Mouse (Mus musculus) MEL (cell line): ENCODE data around the gene Shisa9. TPM values are rescaled to one million over a fixed set of nuclear protein-coding genes. Genes with fewer than 3 reads are reported as not detected.

Experiments used
- DNase-seq: peaks from one replicate; pipeline ENCODE4 v3.0.0; 2011; ENCODE audit warnings: low read depth, low spot score
- H3K27ac ChIP-seq: 2 replicates; pipeline ENCODE4 v1.5.1; 2012; ENCODE audit warnings: low read depth, mild to moderate bottlenecking, control low read depth, low read length, moderate library complexity; ENCODE audit not compliant: control insufficient read depth
- H3K27me3 ChIP-seq, 2 experiments: fragments of 150-350 bp in 1 of 2; sonication (generic) in 1 of 2; 2 replicates each; pipeline ENCODE4 v1.6.1; 2012; ENCODE audit warnings: low read length in 2 of 2, mild to moderate bottlenecking in 2 of 2, improper control_type of control experiment in 1 of 2, moderate library complexity in 1 of 2; ENCODE audit not compliant: insufficient read depth in 2 of 2, control insufficient read depth in 1 of 2
- H3K36me3 ChIP-seq, 2 experiments: 2 replicates each; pipeline ENCODE4 v1.6.1; 2012 to 2014; ENCODE audit warnings: low read length in 2 of 2, improper control_type of control experiment in 1 of 2, inconsistent platforms in 1 of 2, mild to moderate bottlenecking in 1 of 2; ENCODE audit not compliant: insufficient read depth in 2 of 2, control insufficient read depth in 1 of 2
- H3K4me1 ChIP-seq, 2 experiments: fragments of 150-350 bp in 1 of 2; sonication (generic) in 1 of 2; 2 replicates each; pipeline ENCODE4 v1.6.1; 2012; ENCODE audit warnings: low read length in 2 of 2, improper control_type of control experiment in 1 of 2, mild to moderate bottlenecking in 1 of 2; ENCODE audit not compliant: insufficient read depth in 2 of 2, control insufficient read depth in 1 of 2
- H3K4me3 ChIP-seq, 2 experiments: fragments of 150-350 bp in 1 of 2; sonication (generic) in 1 of 2; 2 replicates each; pipeline ENCODE4 v1.5.1; 2012; ENCODE audit warnings: low read depth in 2 of 2, low read length in 2 of 2, mild to moderate bottlenecking in 2 of 2, moderate library complexity in 2 of 2, control low read depth in 1 of 2, improper control_type of control experiment in 1 of 2; ENCODE audit not compliant: control insufficient read depth in 1 of 2, insufficient read depth in 1 of 2
- H3K79me2 ChIP-seq: 2 replicates; pipeline ENCODE4 v1.6.1; 2012; ENCODE audit warnings: mild to moderate bottlenecking, low read length, moderate library complexity; ENCODE audit not compliant: control insufficient read depth, poor library complexity, insufficient read depth
- H3K9ac ChIP-seq: 2 replicates; pipeline ENCODE4 v1.6.1; 2012; ENCODE audit warnings: low read depth, mild to moderate bottlenecking, control low read depth, low read length, moderate library complexity; ENCODE audit not compliant: control insufficient read depth, poor library complexity, severe bottlenecking
- H3K9me3 ChIP-seq: fragments of 150-350 bp; sonication (generic); replicated peaks from 2 replicates; pipeline ENCODE4 v1.6.1; 2012; ENCODE audit warnings: mild to moderate bottlenecking, low read length, improper control_type of control experiment, moderate library complexity; ENCODE audit not compliant: insufficient read depth
- BHLHE40 ChIP-seq: IDR thresholded peaks from 2 replicates; pipeline ENCODE4 v1.6.1; 2012; ENCODE audit warnings: low read depth, mild to moderate bottlenecking, inconsistent platforms, low read length, improper control_type of control experiment, borderline replicate concordance
- CHD1 ChIP-seq: IDR thresholded peaks from 2 replicates; pipeline ENCODE4 v1.6.1; 2012; ENCODE audit warnings: low read depth, mild to moderate bottlenecking, inconsistent platforms, low read length, improper control_type of control experiment
- CHD2 ChIP-seq: IDR thresholded peaks from 2 replicates; pipeline ENCODE4 v1.6.1; 2011; ENCODE audit warnings: low read length, improper control_type of control experiment
- CTCF ChIP-seq, 3 experiments: IDR thresholded peaks in 2 of 3; conservative IDR thresholded peaks in 1 of 3; 2 replicates each; pipeline ENCODE4 v1.5.1; 2011 to 2012; ENCODE audit warnings: low read length in 3 of 3, low read depth in 2 of 3, mild to moderate bottlenecking in 2 of 3, improper control_type of control experiment in 1 of 3, inconsistent platforms in 1 of 3, mixed read lengths in 1 of 3, moderate library complexity in 1 of 3; ENCODE audit not compliant: control insufficient read depth in 1 of 3, insufficient read depth in 1 of 3, poor library complexity in 1 of 3, severe bottlenecking in 1 of 3
- E2F4 ChIP-seq: IDR thresholded peaks from 2 replicates; pipeline ENCODE4 v1.6.1; 2011; ENCODE audit warnings: low read depth, low read length, improper control_type of control experiment, borderline replicate concordance
- ELF1 ChIP-seq: IDR thresholded peaks from 2 replicates; pipeline ENCODE4 v1.6.1; 2014; ENCODE audit warnings: low read depth, mild to moderate bottlenecking, inconsistent platforms, low read length, improper control_type of control experiment, moderate library complexity
- EP300 ChIP-seq, 2 experiments: IDR thresholded peaks; 2 replicates each; pipeline ENCODE4 v1.6.1; 2011; ENCODE audit warnings: improper control_type of control experiment in 2 of 2, low read length in 2 of 2, low read depth in 1 of 2, mild to moderate bottlenecking in 1 of 2
- ETS1 ChIP-seq: IDR thresholded peaks from 2 replicates; pipeline ENCODE4 v1.6.1; 2012; ENCODE audit warnings: low read depth, mild to moderate bottlenecking, inconsistent platforms, low read length, improper control_type of control experiment, moderate library complexity
- GABPA ChIP-seq: IDR thresholded peaks from 2 replicates; pipeline ENCODE4 v1.6.1; 2012; ENCODE audit warnings: low read depth, mild to moderate bottlenecking, inconsistent platforms, low read length, improper control_type of control experiment, moderate library complexity
- GATA1 ChIP-seq: IDR thresholded peaks from 2 replicates; pipeline ENCODE4 v1.6.1; 2011; ENCODE audit warnings: low read depth, low read length, improper control_type of control experiment
- HCFC1 ChIP-seq: IDR thresholded peaks from 2 replicates; pipeline ENCODE4 v1.6.1; 2012; ENCODE audit warnings: low read depth, mild to moderate bottlenecking, inconsistent platforms, low read length, improper control_type of control experiment, moderate library complexity
- MAFK ChIP-seq: IDR thresholded peaks from 2 replicates; pipeline ENCODE4 v1.6.1; 2011; ENCODE audit warnings: low read depth, mild to moderate bottlenecking, low read length, improper control_type of control experiment, borderline replicate concordance
- MEF2A ChIP-seq: IDR thresholded peaks from 2 replicates; pipeline ENCODE4 v1.6.1; 2014; ENCODE audit warnings: low read depth, mild to moderate bottlenecking, inconsistent platforms, low read length, improper control_type of control experiment; ENCODE audit not compliant: poor library complexity, insufficient replicate concordance, severe bottlenecking; ENCODE audit errors: extremely low read depth
- MXI1 ChIP-seq: IDR thresholded peaks from 2 replicates; pipeline ENCODE4 v1.6.1; 2011; ENCODE audit warnings: mild to moderate bottlenecking, low read depth, low read length, improper control_type of control experiment
- MYC ChIP-seq: IDR thresholded peaks from 2 replicates; pipeline ENCODE4 v1.6.1; 2011; ENCODE audit warnings: low read depth, mild to moderate bottlenecking, low read length, improper control_type of control experiment, moderate library complexity
- NELFE ChIP-seq: IDR thresholded peaks from 2 replicates; pipeline ENCODE4 v1.6.1; 2011; ENCODE audit warnings: low read depth, low read length, improper control_type of control experiment
- NRF1 ChIP-seq: IDR thresholded peaks from 2 replicates; pipeline ENCODE4 v1.6.1; 2014; ENCODE audit warnings: low read depth, mild to moderate bottlenecking, inconsistent platforms, low read length, improper control_type of control experiment, moderate library complexity; ENCODE audit not compliant: poor library complexity, insufficient read depth, severe bottlenecking
- POLR2AphosphoS2 ChIP-seq: IDR thresholded peaks from 2 replicates; pipeline ENCODE4 v1.6.1; 2011; ENCODE audit warnings: low read length, improper control_type of control experiment
- RAD21 ChIP-seq: IDR thresholded peaks from 2 replicates; pipeline ENCODE4 v1.6.1; 2011; ENCODE audit warnings: mild to moderate bottlenecking, low read depth, low read length, improper control_type of control experiment
- SIN3A ChIP-seq: IDR thresholded peaks from 2 replicates; pipeline ENCODE4 v1.6.1; 2012; ENCODE audit warnings: low read length, improper control_type of control experiment, inconsistent platforms
- SMC3 ChIP-seq: IDR thresholded peaks from 2 replicates; pipeline ENCODE4 v1.6.1; 2011; ENCODE audit warnings: low read depth, low read length, improper control_type of control experiment
- TBP ChIP-seq: IDR thresholded peaks from 2 replicates; pipeline ENCODE4 v1.8.0; 2011; ENCODE audit warnings: low read depth, low read length, improper control_type of control experiment
- TCF12 ChIP-seq: IDR thresholded peaks from 2 replicates; pipeline ENCODE4 v1.6.1; 2014; ENCODE audit warnings: low read depth, mild to moderate bottlenecking, inconsistent platforms, low read length, improper control_type of control experiment, moderate library complexity
- ZC3H11A ChIP-seq: IDR thresholded peaks from 2 replicates; pipeline ENCODE4 v1.6.1; 2012; ENCODE audit warnings: low read depth, mild to moderate bottlenecking, inconsistent platforms, low read length, improper control_type of control experiment
- ZKSCAN1 ChIP-seq: IDR thresholded peaks from 2 replicates; pipeline ENCODE4 v1.6.1; 2012; ENCODE audit warnings: low read depth, mild to moderate bottlenecking, inconsistent platforms, low read length, improper control_type of control experiment, moderate library complexity
- ZMIZ1 ChIP-seq: IDR thresholded peaks from 2 replicates; pipeline ENCODE4 v1.6.1; 2012; ENCODE audit warnings: low read depth, mild to moderate bottlenecking, inconsistent platforms, low read length, improper control_type of control experiment, moderate library complexity
- ZNF384 ChIP-seq: IDR thresholded peaks from 2 replicates; pipeline ENCODE4 v1.6.1; 2012; ENCODE audit warnings: low read depth, mild to moderate bottlenecking, inconsistent platforms, low read length, improper control_type of control experiment
- polyA plus RNA-seq, 2 experiments: library from polyadenylated mRNA; stranded (reverse) in 1 of 2; unstranded in 1 of 2; fragments of >175 nt in 1 of 2; fragments of >200 nt in 1 of 2; gene quantifications; 2 replicates each; pipeline versions ENCODE4 v1.2.1 to v1.2.4; 2012; ENCODE audit warnings: low replicate concordance in 2 of 2, low read depth in 1 of 2; ENCODE audit not compliant: insufficient read length in 2 of 2, insufficient read depth in 1 of 2, missing spikeins in 1 of 2
- total RNA-seq: library from RNA; depleted of rRNA; stranded (reverse); fragments of 300-350 nt; gene quantifications from 2 replicates; pipeline ENCODE4 v1.2.3, GENCODE M21; 2012

The Shisa9 gene
- total and polyA plus RNA-seq, 3 experiments = not detected

- Histone ChIP-seq H3K9ac (no peak overlapping the region), H3K36me3 (no peaks in the 10 kb centered on the region), H3K4me3 (no peak overlapping the region), H3K27me3 (no peaks in the 10 kb centered on the region), H3K4me1 (no peaks in the 10 kb centered on the region), H3K27ac (no peak overlapping the region), H3K79me2 (no peaks in the 10 kb centered on the region), H3K9me3 (no peaks in the 10 kb centered on the region)
- DNase-seq = no peak
- TF ChIP-seq MEF2A (no peak), ZNF384 (no peak), MXI1 (no peak), EP300 (IDR thresholded peaks at IDR 0.05; ENCODE audit: low read depth in 1 of 2, low read length in 2 of 2) (no peak), HCFC1 (no peak), ETS1 (no peak), MAFK (no peak), TBP (no peak), CHD1 (no peak), SIN3A (no peak), NRF1 (no peak), POLR2AphosphoS2 (no peak), NELFE (no peak), ZC3H11A (no peak), GATA1 (no peak), CTCF (IDR thresholded peaks at IDR 0.05 in 2 of 3, conservative IDR thresholded peaks at IDR 0.05 in 1 of 3; ENCODE audit: control insufficient read depth in 1 of 3, insufficient read depth in 1 of 3, low read depth in 2 of 3, low read length in 3 of 3, poor library complexity in 1 of 3, severe bottlenecking in 1 of 3) (no peak)
These were observed 225.9 kb downstream of the Shisa9 start for GRCm38 (mm10) chr16:12209819-12210218.

- TF ChIP-seq HCFC1 = no peak
- no peak for TF ChIP-seq BHLHE40
- no peak for TF ChIP-seq CHD2
- TF ChIP-seq CHD1 = no peak
- no peak for TF ChIP-seq SMC3
- no peak for TF ChIP-seq NELFE
- TF ChIP-seq POLR2AphosphoS2 = no peak
- no peak for TF ChIP-seq TBP
- no peak for TF ChIP-seq RAD21
- no peak for TF ChIP-seq ELF1
- no peak for TF ChIP-seq MYC
- no peak for TF ChIP-seq E2F4
- TF ChIP-seq ZMIZ1 = no peak
- no peak for TF ChIP-seq ETS1
- TF ChIP-seq EP300 (IDR thresholded peaks at IDR 0.05; ENCODE audit: low read depth in 1 of 2, low read length in 2 of 2) = no peak
- TF ChIP-seq GABPA = no peak
- no peak for TF ChIP-seq ZKSCAN1
- TF ChIP-seq MEF2A = no peak
- TF ChIP-seq TCF12 = no peak
- DNase-seq = no peak
- H3K9me3 ChIP-seq = no peaks in the 10 kb centered on the region
- no peak overlapping the region for H3K27ac ChIP-seq
- no peaks in the 10 kb centered on the region for H3K36me3 ChIP-seq
- H3K9ac ChIP-seq = no peak overlapping the region
- H3K4me3 ChIP-seq = no peak overlapping the region
- no peaks in the 10 kb centered on the region for H3K27me3 ChIP-seq
- H3K4me1 ChIP-seq = no peaks in the 10 kb centered on the region
- H3K79me2 ChIP-seq = no peaks in the 10 kb centered on the region
These were observed 230.1 kb downstream of the Shisa9 start for GRCm38 (mm10) chr16:12214018-12214417.
